Mouse (Mus musculus) neural tube, embryonic 14.5 days (tissue): Measurements from ENCODE around the gene Senp7. TPM values are rescaled to one million over a fixed set of nuclear protein-coding genes. Genes with fewer than 3 reads are reported as not detected.

ENCODE experiments used
- ATAC-seq: fragments of 200-750 bp; cut with Nextera tagmentation; 2 replicates; pipeline ENCODE4 v1.8.0; 2017; ENCODE audit warnings: low read depth, mild to moderate bottlenecking, moderate TSS enrichment, moderate library complexity
- H3K27ac ChIP-seq: fragments of 300-500 bp; sonication (generic); 2 replicates; pipeline ENCODE4 v1.5.1; 2014; ENCODE audit warnings: low read depth, mild to moderate bottlenecking, control low read depth, low read length, moderate library complexity, mixed read lengths
- H3K27me3 ChIP-seq: fragments of 300-500 bp; sonication (generic); 2 replicates; pipeline ENCODE4 v1.6.1; 2014; ENCODE audit warnings: low read length; ENCODE audit not compliant: control insufficient read depth, insufficient read depth
- H3K36me3 ChIP-seq: fragments of 300-500 bp; sonication (generic); 2 replicates; pipeline ENCODE4 v1.6.1; 2014; ENCODE audit warnings: low read length, mixed read lengths; ENCODE audit not compliant: control insufficient read depth, insufficient read depth
- H3K4me1 ChIP-seq: fragments of 300-500 bp; sonication (generic); 2 replicates; pipeline ENCODE4 v1.6.1; 2014; ENCODE audit warnings: low read length; ENCODE audit not compliant: control insufficient read depth, insufficient read depth
- H3K4me2 ChIP-seq: fragments of 300-500 bp; sonication (generic); 2 replicates; pipeline ENCODE4 v1.6.1; 2014; ENCODE audit warnings: mild to moderate bottlenecking, low read depth, low read length, control low read depth
- H3K4me3 ChIP-seq: fragments of 300-500 bp; sonication (generic); 2 replicates; pipeline ENCODE4 v1.5.1; 2014; ENCODE audit warnings: low read depth, low read length, control low read depth, mixed read lengths
- H3K9ac ChIP-seq: fragments of 300-500 bp; sonication (generic); replicated peaks from 2 replicates; pipeline ENCODE4 v1.6.1; 2014; ENCODE audit warnings: low read depth, mild to moderate bottlenecking, control low read depth, low read length, mixed read lengths
- H3K9me3 ChIP-seq: fragments of 300-500 bp; sonication (generic); 2 replicates; pipeline ENCODE4 v1.6.1; 2016; ENCODE audit warnings: low read length; ENCODE audit not compliant: control insufficient read depth
- WGBS: fragments of 180-500 bp; shearing (Covaris S2); extraction: QIAGEN DNeasy Blood & Tissue Kit; methylation state at CpG from one replicate; pipeline ENCODE4 v1.1.7; 2014; 5-methylcytosine and 5-hydroxymethylcytosine counted together
- polyA plus RNA-seq: library from polyadenylated mRNA; unstranded; fragments of >200 nt; fragmentation: Nextera tagmentation; extraction: Ambion mirVana; gene quantifications from 2 replicates; pipeline ENCODE4 v1.2.1, GENCODE M21; 2014

Senp7 gene
- polyA plus RNA-seq, 1 experiment from 2014 or later = 73.6 TPM

DNA sequence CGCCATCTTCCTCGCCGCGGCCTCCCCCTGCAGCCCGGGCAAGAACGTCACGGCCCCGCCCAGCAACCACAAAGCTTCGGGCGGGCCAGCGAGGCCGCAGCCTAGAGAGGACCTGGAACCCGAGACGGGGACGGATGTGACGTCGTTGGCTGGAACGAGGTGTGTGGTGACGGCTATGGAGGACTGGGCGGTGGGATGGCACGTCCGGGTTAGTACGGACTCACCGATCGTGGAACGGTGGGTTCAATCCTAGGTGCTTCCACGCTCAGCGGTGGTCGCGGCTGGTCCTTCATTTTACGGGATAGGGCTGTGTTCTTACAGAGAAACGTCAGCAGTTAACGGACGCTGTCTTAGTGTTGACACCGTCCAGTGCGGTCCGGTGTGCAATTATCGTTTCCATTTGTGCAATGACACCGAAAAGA, 18.5 kb upstream of the Senp7 start, which contains the start of gene Pcnp:
TSS of gene Pcnp (minus strand) at position 79 of the 422 bp plus-strand sequence.
- Histone ChIP-seq H3K9me3 (no peaks in the 10 kb centered on the region), H3K36me3 (peaks cover 9% of the 10 kb centered on the region; the same call in 1 of the 2 replicates), H3K27ac (peak within 1 kb of the TSS; percentile 84), H3K4me1 (peaks cover 15% of the 10 kb centered on the region), H3K4me3 (peak within 1 kb of the TSS; percentile 62), H3K4me2 (peak within 1 kb of the TSS; percentile 82), H3K9ac (peak within 1 kb of the TSS; percentile 75), H3K27me3 (no peaks in the 10 kb centered on the region)
- under 1% methylated on average over 38 of the region's 39 CpGs for WGBS
- peak; percentile 100 for ATAC-seq

DNA sequence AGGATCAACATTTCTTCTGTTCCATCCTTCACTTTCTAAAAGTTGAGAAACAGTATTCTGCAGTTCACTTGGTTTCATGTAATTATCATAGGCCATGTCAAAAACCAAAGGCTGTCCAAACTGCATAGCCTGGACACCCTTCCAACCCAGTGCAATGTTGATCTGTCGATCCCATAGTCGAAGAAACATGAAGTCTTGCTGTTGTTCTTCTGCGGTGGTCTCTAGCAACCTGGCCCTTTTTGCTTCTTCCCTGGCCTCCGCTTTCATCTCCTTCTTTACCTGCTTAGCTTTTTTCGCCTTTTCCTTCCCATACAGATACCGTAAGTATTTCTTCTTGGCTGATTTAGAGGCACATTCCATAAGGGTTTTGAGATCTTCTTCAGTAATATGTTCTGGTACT, 13.6 kb upstream of the Senp7 start:
- no peak overlapping the region for H3K9ac ChIP-seq
- no peaks in the 10 kb centered on the region for H3K27me3 ChIP-seq
- no peak overlapping the region for H3K4me3 ChIP-seq
- H3K27ac ChIP-seq = no peak overlapping the region
- H3K9me3 ChIP-seq = no peaks in the 10 kb centered on the region
- H3K4me1 ChIP-seq = peaks cover 17% of the 10 kb centered on the region
- peaks cover 9% of the 10 kb centered on the region; the same call in 1 of the 2 replicates for H3K36me3 ChIP-seq
- ATAC-seq = no peak
- 96% methylated on average over 6 of the region's 6 CpGs for WGBS
- H3K4me2 ChIP-seq = no peak overlapping the region

DNA sequence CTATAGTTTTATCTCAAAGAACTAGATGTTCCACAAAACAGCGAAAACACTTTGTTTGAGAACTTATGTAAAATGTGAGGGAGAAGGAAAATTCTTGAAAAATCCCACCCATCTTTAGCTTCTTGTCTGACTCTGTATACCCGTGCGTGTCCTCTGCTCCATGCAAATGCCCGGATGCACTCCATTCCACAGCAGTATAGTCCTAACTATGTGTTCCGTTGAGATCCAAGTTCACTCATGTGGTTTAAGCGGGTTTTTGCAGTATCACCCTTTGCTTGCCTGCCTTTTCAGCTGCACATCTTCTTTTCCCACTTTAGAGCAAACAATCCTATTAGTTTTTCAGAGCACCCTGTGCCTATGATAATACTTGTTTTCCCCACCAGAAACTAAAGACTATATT, 11.6 kb upstream of the Senp7 start:
- H3K9ac ChIP-seq = peak overlapping the region; percentile 84; the same call in 1 of the 2 replicates
- 67% methylated on average over 6 of the region's 6 CpGs for WGBS
- H3K4me2 ChIP-seq = peak overlapping the region; percentile 66
- peaks cover 11% of the 10 kb centered on the region for H3K4me1 ChIP-seq
- peak overlapping the region; percentile 88 for H3K4me3 ChIP-seq
- H3K27ac ChIP-seq = no peak overlapping the region
- H3K9me3 ChIP-seq = no peaks in the 10 kb centered on the region
- peaks cover 9% of the 10 kb centered on the region; the same call in 1 of the 2 replicates for H3K36me3 ChIP-seq
- ATAC-seq = no peak
- H3K27me3 ChIP-seq = no peaks in the 10 kb centered on the region

DNA sequence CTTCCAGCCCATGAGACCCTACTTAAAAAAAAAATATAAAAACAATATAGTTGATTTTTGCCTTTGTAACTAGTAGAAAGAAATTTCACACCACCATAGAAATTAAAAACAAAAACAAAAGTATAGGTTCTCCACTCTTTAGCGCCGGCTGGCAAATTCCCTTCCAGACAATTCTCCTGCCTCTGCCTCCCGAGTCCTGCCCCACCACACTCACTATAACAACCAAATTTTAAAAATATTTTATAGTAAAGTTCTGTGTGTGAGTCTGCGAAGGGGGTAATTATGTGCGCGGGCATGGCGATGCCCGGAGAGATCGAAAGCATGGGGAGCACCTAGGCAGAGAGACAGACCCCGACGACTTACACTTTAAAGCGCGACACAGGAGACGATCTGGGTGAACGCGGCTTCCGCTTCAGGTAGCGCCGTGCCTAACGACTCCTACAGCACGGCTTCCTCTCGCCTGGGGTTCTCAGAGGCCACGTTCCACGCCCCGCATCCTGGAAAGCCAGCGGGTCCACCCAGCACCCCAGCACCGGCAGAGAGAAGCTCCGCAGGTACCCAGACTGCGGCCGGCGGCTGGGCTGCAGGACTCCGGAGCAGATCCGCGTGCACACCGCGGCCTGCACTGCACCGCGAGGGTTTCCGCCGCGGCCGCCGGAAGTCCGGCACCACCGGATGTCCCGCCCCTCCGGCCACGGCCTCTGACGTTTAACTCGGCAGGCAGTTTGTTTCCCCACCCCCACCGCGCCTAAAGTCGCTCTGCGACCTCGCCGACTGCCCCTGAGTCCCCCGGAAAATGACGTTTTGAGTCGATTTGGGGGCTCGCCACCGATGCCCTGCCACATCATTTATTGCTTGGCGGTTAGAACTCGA, 10.8 kb upstream of the Senp7 start, which contains the start of gene Trmt10c:
TSS of gene Trmt10c (minus strand) at position 682 of the 873 bp plus-strand sequence.
- H3K9ac ChIP-seq = peak within 1 kb of the TSS; percentile 84
- H3K4me2 ChIP-seq = peak within 1 kb of the TSS; percentile 66
- no peaks in the 10 kb centered on the region for H3K9me3 ChIP-seq
- H3K27me3 ChIP-seq = no peaks in the 10 kb centered on the region
- WGBS = under 1% methylated on average over 63 of the region's 63 CpGs
- peak; percentile 100 for ATAC-seq
- peaks cover 11% of the 10 kb centered on the region for H3K4me1 ChIP-seq
- peak within 1 kb of the TSS; percentile 88 for H3K4me3 ChIP-seq
- peak within 1 kb of the TSS; percentile 88 for H3K27ac ChIP-seq
- peaks cover 9% of the 10 kb centered on the region; the same call in 1 of the 2 replicates for H3K36me3 ChIP-seq

DNA sequence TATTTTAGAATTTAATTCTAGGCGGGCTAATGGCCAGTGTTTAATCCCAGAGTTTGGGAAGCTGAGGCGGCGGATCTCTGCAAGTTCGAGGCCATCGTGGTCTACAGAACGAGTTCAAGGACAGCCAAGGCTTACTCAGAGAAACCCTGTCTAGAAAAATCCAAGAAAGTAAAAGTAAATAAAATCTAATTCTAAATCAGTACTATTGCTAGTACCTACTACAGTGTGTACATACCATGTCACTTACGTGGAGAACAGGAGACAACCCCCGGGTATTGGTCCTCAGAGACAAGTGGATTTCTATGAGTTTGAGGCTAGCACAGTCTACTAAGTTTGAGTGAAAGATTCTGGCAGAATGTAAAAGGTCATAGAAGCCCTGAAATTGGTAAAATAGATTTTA, 10.0 kb upstream of the Senp7 start:
- H3K4me1 ChIP-seq = peaks cover 11% of the 10 kb centered on the region
- peak overlapping the region; percentile 84 for H3K9ac ChIP-seq
- peak overlapping the region; percentile 88 for H3K27ac ChIP-seq
- H3K36me3 ChIP-seq = peaks cover 5% of the 10 kb centered on the region; the same call in 1 of the 2 replicates
- H3K27me3 ChIP-seq = no peaks in the 10 kb centered on the region
- peak; percentile 29 for ATAC-seq
- 31% methylated on average over 8 of the region's 8 CpGs for WGBS
- no peaks in the 10 kb centered on the region for H3K9me3 ChIP-seq
- peak overlapping the region; percentile 88 for H3K4me3 ChIP-seq
- peak overlapping the region; percentile 66 for H3K4me2 ChIP-seq

DNA sequence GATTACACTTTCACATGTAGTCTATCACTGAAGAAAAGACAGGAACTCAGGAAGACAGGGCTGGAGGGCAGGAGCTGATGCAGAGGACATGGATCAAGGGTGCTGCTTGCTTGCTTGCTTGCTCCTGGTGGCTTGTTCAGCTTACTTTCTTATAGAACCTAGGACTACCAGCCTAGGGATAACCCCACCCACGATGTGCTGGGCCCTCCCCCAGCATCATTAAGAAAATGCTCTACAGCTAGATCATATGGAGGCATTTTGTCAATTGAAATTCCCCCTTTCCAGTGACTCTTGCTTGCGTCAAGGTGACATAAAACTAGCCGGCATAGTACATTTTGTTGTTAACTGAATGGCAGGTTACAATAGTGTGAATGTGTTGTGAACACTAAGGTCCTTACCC, 7.8 kb downstream of the Senp7 start:
- Histone ChIP-seq H3K27me3 (no peaks in the 10 kb centered on the region), H3K36me3 (no peaks in the 10 kb centered on the region), H3K27ac (no peak overlapping the region), H3K9ac (no peak overlapping the region), H3K4me1 (no peaks in the 10 kb centered on the region), H3K4me3 (no peak overlapping the region), H3K9me3 (no peaks in the 10 kb centered on the region), H3K4me2 (no peak overlapping the region)
- no peak for ATAC-seq
- WGBS = 88% methylated on average over 3 of the region's 3 CpGs

DNA sequence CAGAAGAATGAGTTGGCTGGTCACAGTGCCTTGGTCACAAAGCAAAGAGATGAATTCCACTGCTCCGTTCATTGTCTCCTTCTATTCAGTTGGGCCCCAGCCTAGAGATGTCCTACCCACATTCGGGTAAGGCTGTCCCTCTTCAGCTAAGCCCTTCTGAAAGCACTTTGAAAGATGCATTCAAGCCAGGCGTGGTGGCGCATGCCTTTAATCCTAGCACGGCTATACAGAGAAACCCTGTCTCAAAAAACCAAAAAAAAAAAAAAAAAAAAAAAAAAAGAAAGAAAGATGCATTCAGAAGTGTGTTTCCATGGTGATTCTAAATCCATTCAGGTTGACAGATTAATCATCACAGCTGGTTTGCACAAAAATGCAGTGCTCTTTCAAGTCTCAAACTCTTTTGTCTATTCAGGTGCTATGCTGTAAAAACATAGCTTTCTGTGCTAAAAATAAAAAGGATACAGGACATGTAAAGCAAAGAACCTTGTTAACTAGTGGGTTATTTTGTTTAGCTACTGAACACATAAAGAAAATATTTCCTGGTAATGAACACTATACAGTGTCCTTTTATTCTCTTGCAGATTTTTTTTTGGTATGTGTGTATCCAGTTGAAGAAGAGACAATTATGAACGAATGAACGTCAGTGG, 8.9 kb downstream of the Senp7 start:
- Histone ChIP-seq H3K27me3 (no peaks in the 10 kb centered on the region), H3K4me1 (no peaks in the 10 kb centered on the region), H3K36me3 (no peaks in the 10 kb centered on the region), H3K9ac (no peak overlapping the region), H3K4me3 (no peak overlapping the region), H3K27ac (no peak overlapping the region), H3K9me3 (no peaks in the 10 kb centered on the region), H3K4me2 (no peak overlapping the region)
- 32% methylated on average over 7 of the region's 7 CpGs for WGBS
- ATAC-seq = no peak

DNA sequence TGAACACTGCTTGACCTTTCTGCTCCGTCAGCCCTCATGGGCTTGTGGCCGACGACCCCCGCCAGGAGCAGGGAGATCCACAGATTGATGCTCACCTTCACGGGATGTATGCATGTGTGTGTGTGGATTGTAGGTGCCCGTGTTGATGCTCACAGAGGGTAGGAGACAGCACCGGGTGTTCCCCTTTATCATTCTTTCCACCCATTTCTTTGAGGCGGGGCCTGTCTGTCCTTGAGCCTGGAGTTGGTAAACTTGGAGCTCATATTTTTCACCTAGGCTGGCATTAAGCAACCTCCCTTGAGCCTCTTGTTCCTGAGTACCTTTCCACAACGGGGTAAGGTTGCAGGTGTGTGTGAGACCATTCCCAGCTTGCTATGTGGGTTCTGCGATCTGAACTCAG, 10.0 kb downstream of the Senp7 start:
- Histone ChIP-seq H3K4me3 (no peak overlapping the region), H3K36me3 (no peaks in the 10 kb centered on the region), H3K27me3 (no peaks in the 10 kb centered on the region), H3K9ac (no peak overlapping the region), H3K9me3 (no peaks in the 10 kb centered on the region), H3K27ac (no peak overlapping the region), H3K4me2 (no peak overlapping the region), H3K4me1 (no peaks in the 10 kb centered on the region)
- ATAC-seq = no peak
- 79% methylated on average over 10 of the region's 10 CpGs for WGBS
